In the genomic region with DNA sequence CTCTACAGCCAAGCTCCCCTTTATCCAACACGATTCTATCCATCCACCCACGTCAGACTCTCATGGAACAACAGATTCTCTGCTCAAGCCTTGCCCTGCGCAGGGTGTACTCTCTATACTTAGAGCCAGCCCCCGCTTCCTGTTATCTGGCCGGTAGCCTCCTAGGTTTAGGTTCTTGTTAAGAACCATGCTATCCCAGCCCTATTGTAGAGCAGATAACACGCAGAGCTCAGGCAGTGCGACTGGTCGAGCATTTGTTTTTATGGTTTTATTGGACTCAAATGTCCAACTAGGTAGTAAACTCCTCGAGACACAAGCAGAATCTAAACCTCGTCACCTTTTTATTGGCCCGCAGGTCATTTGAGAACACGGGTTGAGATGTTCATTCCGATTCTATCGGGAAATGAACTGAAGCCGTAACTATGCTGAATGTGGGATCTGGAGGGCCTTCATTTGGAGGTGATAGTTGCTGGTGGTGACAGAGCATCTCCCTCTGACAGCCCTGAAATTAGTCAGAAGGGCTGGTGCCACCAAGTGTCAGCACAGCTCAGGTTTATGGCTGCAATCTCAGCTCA, we compare ENCODE assay signal across 18 mouse cellular contexts. TPM values are rescaled to one million over a fixed set of nuclear protein-coding genes. Genes with fewer than 3 reads are reported as not detected.
"Had no signal": no experiment of that assay in that cellular context is flagged by ENCODE, and none has a peak within 500 bp of the region (broad histone marks: within the 10 kb centered on the region; RNA-seq: fewer than 3 reads in every experiment).

No protein-coding gene starts in this region.

- DNase-seq: kidney, adult 2 months; kidney, postnatal 25 days; layer of hippocampus, postnatal 36 days; lung, adult 18-20 months; lung, postnatal 10 days; lung, postnatal 4 days; midbrain, embryonic 14.5 days; spleen, adult 18-20 months; thymus, adult 18-20 months; thymus, postnatal 4 days had no signal

- H3K27me3 ChIP-seq: lung, embryonic 15.5 days had no signal

- H3K4me2 ChIP-seq: lung, embryonic 15.5 days; midbrain, embryonic 11.5 days had no signal

- H3K4me1 ChIP-seq: lung, embryonic 15.5 days had no signal

- H3K27ac ChIP-seq: kidney, postnatal 0 days; left cerebral cortex, adult 2 months; liver, embryonic 14.5 days; lung, embryonic 15.5 days had no signal

- H3K9ac ChIP-seq: liver, embryonic 14.5 days; lung, embryonic 15.5 days had no signal

- H3K4me3 ChIP-seq: left cerebral cortex, adult 2 months; lung, embryonic 15.5 days had no signal

- H3K9me3 ChIP-seq: lung, embryonic 15.5 days had no signal

- H3K36me3 ChIP-seq: lung, embryonic 15.5 days had no signal

RNA-seq across cellular contexts. Expression of a gene that starts 40.6 kb away (rescaled TPM):
- total RNA-seq: megakaryocyte progenitor cell, adult 5-6 weeks; megakaryocyte-erythroid progenitor cell, adult 5-6 weeks had no signal
- polyA plus RNA-seq: liver, adult 2 months; liver, embryonic 14.5 days; midbrain, embryonic 11.5 days had no signal
